Mouse (Mus musculus): Measurements from ENCODE around the gene Dgki.

DNA sequence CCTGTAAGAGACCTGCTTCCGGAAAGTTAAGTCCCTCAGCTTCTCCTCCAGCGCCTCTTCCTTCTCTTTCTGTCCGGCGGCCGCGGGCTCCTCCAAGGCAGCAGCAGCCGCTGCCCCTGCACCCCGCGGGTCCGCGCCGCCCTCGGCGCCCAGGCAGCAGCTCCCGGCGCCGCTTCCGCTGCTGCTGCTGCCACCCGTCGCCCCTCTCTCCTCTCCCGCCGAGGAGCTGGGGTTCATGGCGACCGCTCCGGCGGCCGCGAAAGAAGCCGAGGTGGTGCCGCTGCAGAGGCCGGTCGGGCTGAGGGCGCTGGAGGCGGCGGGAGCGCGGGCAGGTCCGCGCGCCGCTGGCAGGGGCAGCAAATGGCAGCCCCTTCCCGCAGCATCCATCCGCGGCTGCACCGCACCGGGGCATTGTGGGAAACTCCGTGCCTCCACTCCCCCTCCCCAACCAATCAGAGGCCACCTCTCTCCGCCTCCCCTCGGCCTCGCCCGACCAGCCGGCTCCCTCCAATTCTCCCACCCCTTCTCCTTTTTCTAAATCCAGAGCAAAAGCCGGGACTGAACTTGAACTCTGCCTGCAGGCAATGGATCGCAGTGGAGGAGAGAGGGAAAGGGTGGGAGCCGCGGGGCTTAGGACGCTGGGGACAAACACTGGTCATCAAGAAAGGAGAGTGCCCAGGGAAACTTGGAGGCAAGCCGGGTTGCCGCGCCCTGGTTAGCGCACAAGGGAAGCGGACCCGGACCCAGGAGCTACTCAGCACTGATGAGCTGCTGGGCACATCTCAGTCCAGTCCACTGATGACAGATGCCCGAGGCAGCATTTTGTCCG is at the start of gene Dgki:
- no peak for TF ChIP-seq MAFK (IDR thresholded peaks at IDR 0.05; ENCODE audit: insufficient read depth, low read depth, low read length)
- no peak for TF ChIP-seq ZC3H11A (IDR thresholded peaks at IDR 0.05; ENCODE audit: borderline replicate concordance, low read depth, low read length)
- no peak for TF ChIP-seq CHD2 (IDR thresholded peaks at IDR 0.05; ENCODE audit: low read depth, low read length)

Data from ES-E14 (cell line).